Mouse (Mus musculus) ES-Bruce4 (cell line): ENCODE results near the gene Wdr91.

Experiments
- CTCF ChIP-seq: IDR thresholded peaks from one replicate; pipeline ENCODE4 v1.8.1; 2011; ENCODE audit warnings: low read depth, low read length
- EP300 ChIP-seq: IDR thresholded peaks from 2 replicates; pipeline ENCODE4 v1.6.1; 2011; ENCODE audit warnings: low read depth, low read length; ENCODE audit not compliant: insufficient read depth
- POLR2A ChIP-seq: IDR thresholded peaks from one replicate; pipeline ENCODE4 v1.8.1; 2011; ENCODE audit warnings: low read length; ENCODE audit not compliant: insufficient read depth

DNA sequence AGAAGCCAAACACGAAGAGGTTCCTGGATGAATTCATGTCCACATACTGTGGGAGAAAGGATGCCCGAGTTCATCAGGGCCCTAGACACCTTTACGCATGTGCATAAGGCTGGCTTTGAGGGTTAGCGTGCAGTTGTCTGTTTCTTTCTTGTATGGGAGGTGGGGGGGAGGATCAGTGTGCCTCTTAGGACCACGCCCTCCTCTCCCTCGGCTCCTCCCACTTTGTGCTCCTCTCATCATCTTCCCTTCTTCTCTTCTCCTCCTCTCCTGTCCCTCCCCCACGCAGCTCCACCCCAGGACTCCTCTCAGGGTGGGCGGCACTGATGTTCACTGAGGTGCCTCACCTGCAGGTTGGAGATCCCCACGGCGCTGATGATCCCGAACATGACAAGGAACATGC, 37.8 kb upstream of the Wdr91 start:
- TF ChIP-seq CTCF (no peak), POLR2A (no peak), EP300 (no peak)
